Mouse (Mus musculus) midbrain, embryonic 15.5 days (tissue): ENCODE results near the gene Dlk2. TPM values are rescaled to one million over a fixed set of nuclear protein-coding genes. Genes with fewer than 3 reads are reported as not detected.

Experiments
- ATAC-seq: fragments of 200-750 bp; cut with Nextera tagmentation; replicated peaks from 2 replicates; pipeline ENCODE4 v1.8.0; 2017; ENCODE audit warnings: moderate TSS enrichment
- H3K27ac ChIP-seq: fragments of 300-500 bp; sonication (generic); 2 replicates; pipeline ENCODE4 v1.5.1; 2015; ENCODE audit warnings: mild to moderate bottlenecking, inconsistent platforms
- H3K27me3 ChIP-seq: fragments of 300-500 bp; sonication (generic); replicated peaks from 2 replicates; pipeline ENCODE4 v1.6.1; 2015; ENCODE audit warnings: inconsistent platforms
- H3K36me3 ChIP-seq: fragments of 300-500 bp; sonication (generic); replicated peaks from 2 replicates; pipeline ENCODE4 v1.6.1; 2015; ENCODE audit warnings: inconsistent platforms
- H3K4me1 ChIP-seq: fragments of 300-500 bp; sonication (generic); 2 replicates; pipeline ENCODE4 v1.6.1; 2015; ENCODE audit warnings: inconsistent platforms
- H3K4me2 ChIP-seq: fragments of 300-500 bp; sonication (generic); 2 replicates; pipeline ENCODE4 v1.6.1; 2015; ENCODE audit warnings: inconsistent platforms, mild to moderate bottlenecking, moderate library complexity
- H3K4me3 ChIP-seq: fragments of 300-500 bp; sonication (generic); 2 replicates; pipeline ENCODE4 v1.5.1; 2015; ENCODE audit warnings: mild to moderate bottlenecking, inconsistent platforms
- H3K9ac ChIP-seq: fragments of 300-500 bp; sonication (generic); 2 replicates; pipeline ENCODE4 v1.6.1; 2015; ENCODE audit warnings: mild to moderate bottlenecking, inconsistent platforms
- H3K9me3 ChIP-seq: fragments of 300-500 bp; sonication (generic); 2 replicates; pipeline ENCODE4 v1.6.1; 2016; ENCODE audit warnings: inconsistent platforms
- WGBS: fragments of 180-500 bp; shearing (Covaris S2); methylation state at CpG from one replicate; pipeline ENCODE4 v1.1.7; 2015; ENCODE audit warnings: mixed read lengths; 5-methylcytosine and 5-hydroxymethylcytosine counted together
- polyA plus RNA-seq: library from polyadenylated mRNA; unstranded; fragments of >200 nt; fragmentation: Nextera tagmentation; extraction: Ambion mirVana; gene quantifications from 2 replicates; pipeline ENCODE4 v1.2.1, GENCODE M21; 2015

The Dlk2 gene
- polyA plus RNA-seq, 1 experiment from 2014 or later = 22.5 TPM

GRCm38 (mm10) chr17:46301892-46302291, 4.7 kb downstream of the Dlk2 start:
- no peak overlapping the region for H3K27ac ChIP-seq
- H3K27me3 ChIP-seq = peaks cover 7% of the 10 kb centered on the region
- H3K4me2 ChIP-seq = no peak overlapping the region
- H3K36me3 ChIP-seq = peaks cover 10% of the 10 kb centered on the region; the same call in 1 of the 2 replicates
- ATAC-seq = no peak
- H3K4me1 ChIP-seq = peaks cover 20% of the 10 kb centered on the region
- no peak overlapping the region for H3K4me3 ChIP-seq
- H3K9ac ChIP-seq = no peak overlapping the region
- WGBS = 82% methylated on average over 12 of the region's 12 CpGs
- H3K9me3 ChIP-seq = no peaks in the 10 kb centered on the region

GRCm38 (mm10) chr17:46304184-46304583, 7.0 kb downstream of the Dlk2 start:
- 86% methylated on average over 9 of the region's 9 CpGs for WGBS
- H3K9me3 ChIP-seq = no peaks in the 10 kb centered on the region
- H3K4me1 ChIP-seq = peaks cover 4% of the 10 kb centered on the region
- H3K4me2 ChIP-seq = no peak overlapping the region
- peaks cover 7% of the 10 kb centered on the region for H3K27me3 ChIP-seq
- no peak for ATAC-seq
- no peak overlapping the region for H3K27ac ChIP-seq
- H3K9ac ChIP-seq = no peak overlapping the region
- H3K4me3 ChIP-seq = no peak overlapping the region
- peaks cover 10% of the 10 kb centered on the region; the same call in 1 of the 2 replicates for H3K36me3 ChIP-seq

GRCm38 (mm10) chr17:46306956-46307355, 9.7 kb downstream of the Dlk2 start:
- ATAC-seq = no peak
- WGBS = 93% methylated on average over 15 of the region's 15 CpGs
- no peaks in the 10 kb centered on the region for H3K9me3 ChIP-seq
- H3K9ac ChIP-seq = no peak overlapping the region
- H3K4me2 ChIP-seq = no peak overlapping the region
- peaks cover 10% of the 10 kb centered on the region; the same call in 1 of the 2 replicates for H3K36me3 ChIP-seq
- no peaks in the 10 kb centered on the region for H3K27me3 ChIP-seq
- H3K4me3 ChIP-seq = no peak overlapping the region
- no peaks in the 10 kb centered on the region for H3K4me1 ChIP-seq
- no peak overlapping the region for H3K27ac ChIP-seq

GRCm38 (mm10) chr17:46309835-46310234, 12.6 kb downstream of the Dlk2 start:
- no peak for ATAC-seq
- H3K4me3 ChIP-seq = no peak overlapping the region
- H3K9me3 ChIP-seq = no peaks in the 10 kb centered on the region
- H3K27me3 ChIP-seq = no peaks in the 10 kb centered on the region
- 85% methylated on average over 12 of the region's 12 CpGs for WGBS
- no peak overlapping the region for H3K4me2 ChIP-seq
- no peak overlapping the region for H3K27ac ChIP-seq
- H3K9ac ChIP-seq = no peak overlapping the region
- no peaks in the 10 kb centered on the region for H3K36me3 ChIP-seq
- no peaks in the 10 kb centered on the region for H3K4me1 ChIP-seq

GRCm38 (mm10) chr17:46310515-46310914, 13.3 kb downstream of the Dlk2 start:
- Histone ChIP-seq H3K4me1 (no peaks in the 10 kb centered on the region), H3K27me3 (no peaks in the 10 kb centered on the region), H3K4me3 (no peak overlapping the region), H3K36me3 (no peaks in the 10 kb centered on the region), H3K9me3 (no peaks in the 10 kb centered on the region), H3K9ac (no peak overlapping the region), H3K4me2 (no peak overlapping the region), H3K27ac (no peak overlapping the region)
- ATAC-seq = no peak
- WGBS = 84% methylated on average over 10 of the region's 10 CpGs

- no peaks in the 10 kb centered on the region for H3K4me1 ChIP-seq
- WGBS = 83% methylated on average over 9 of the region's 9 CpGs
- no peak overlapping the region for H3K4me2 ChIP-seq
- H3K9me3 ChIP-seq = no peaks in the 10 kb centered on the region
- no peaks in the 10 kb centered on the region for H3K27me3 ChIP-seq
- H3K27ac ChIP-seq = no peak overlapping the region
- no peak for ATAC-seq
- H3K9ac ChIP-seq = no peak overlapping the region
- H3K36me3 ChIP-seq = no peaks in the 10 kb centered on the region
- no peak overlapping the region for H3K4me3 ChIP-seq
Measured at GRCm38 (mm10) chr17:46313135-46313715, 16.0 kb downstream of the Dlk2 start.

GRCm38 (mm10) chr17:46315813-46316212, 18.6 kb downstream of the Dlk2 start:
- no peaks in the 10 kb centered on the region for H3K4me1 ChIP-seq
- H3K9me3 ChIP-seq = no peaks in the 10 kb centered on the region
- H3K4me2 ChIP-seq = no peak overlapping the region
- no peaks in the 10 kb centered on the region for H3K36me3 ChIP-seq
- ATAC-seq = no peak
- H3K9ac ChIP-seq = no peak overlapping the region
- WGBS = 90% methylated on average over 10 of the region's 10 CpGs
- no peak overlapping the region for H3K27ac ChIP-seq
- no peaks in the 10 kb centered on the region for H3K27me3 ChIP-seq
- H3K4me3 ChIP-seq = no peak overlapping the region

- Histone ChIP-seq H3K27ac (no peak overlapping the region), H3K36me3 (no peaks in the 10 kb centered on the region), H3K9ac (no peak overlapping the region), H3K4me2 (no peak overlapping the region), H3K4me1 (no peaks in the 10 kb centered on the region), H3K4me3 (no peak overlapping the region), H3K9me3 (no peaks in the 10 kb centered on the region), H3K27me3 (no peaks in the 10 kb centered on the region)
- 79% methylated on average over 6 of the region's 6 CpGs for WGBS
- no peak for ATAC-seq
Measured at GRCm38 (mm10) chr17:46320492-46320891, 23.3 kb downstream of the Dlk2 start.

GRCm38 (mm10) chr17:46322046-46322823, 25.0 kb downstream of the Dlk2 start:
- Histone ChIP-seq H3K9me3 (no peaks in the 10 kb centered on the region), H3K9ac (no peak overlapping the region), H3K4me1 (peaks cover 9% of the 10 kb centered on the region), H3K4me2 (no peak overlapping the region), H3K4me3 (no peak overlapping the region), H3K27ac (no peak overlapping the region), H3K36me3 (no peaks in the 10 kb centered on the region), H3K27me3 (no peaks in the 10 kb centered on the region)
- ATAC-seq = no peak
- 89% methylated on average over 14 of the region's 14 CpGs for WGBS

- Histone ChIP-seq H3K4me3 (peak overlapping the region; percentile 67), H3K27me3 (no peaks in the 10 kb centered on the region), H3K9ac (peak overlapping the region; percentile 87), H3K27ac (peak overlapping the region; percentile 91), H3K4me2 (peak overlapping the region; percentile 85), H3K36me3 (no peaks in the 10 kb centered on the region), H3K4me1 (peaks cover 15% of the 10 kb centered on the region), H3K9me3 (no peaks in the 10 kb centered on the region)
- WGBS = 2% methylated on average over 27 of the region's 27 CpGs
- no peak for ATAC-seq
Measured at GRCm38 (mm10) chr17:46327413-46327905, 30.2 kb downstream of the Dlk2 start.

- H3K36me3 ChIP-seq = no peaks in the 10 kb centered on the region
- peak within 1 kb of the TSS; percentile 85 for H3K4me2 ChIP-seq
- H3K27me3 ChIP-seq = no peaks in the 10 kb centered on the region
- H3K4me1 ChIP-seq = peaks cover 15% of the 10 kb centered on the region
- H3K9ac ChIP-seq = peak within 1 kb of the TSS; percentile 87
- peak within 1 kb of the TSS; percentile 91 for H3K27ac ChIP-seq
- ATAC-seq = peak; percentile 99
- H3K9me3 ChIP-seq = no peaks in the 10 kb centered on the region
- under 1% methylated on average over 40 of the region's 40 CpGs for WGBS
- peak within 1 kb of the TSS; percentile 67 for H3K4me3 ChIP-seq
Measured at GRCm38 (mm10) chr17:46327906-46328534, 30.8 kb downstream of the Dlk2 start, which contains the start of gene Abcc10. TSS of gene Abcc10 (minus strand) at chr17:46328352.

- Histone ChIP-seq H3K4me3 (peak overlapping the region; percentile 67), H3K4me1 (peaks cover 15% of the 10 kb centered on the region), H3K36me3 (no peaks in the 10 kb centered on the region), H3K9ac (peak overlapping the region; percentile 61; the same call in 1 of the 2 replicates), H3K27ac (peak overlapping the region; percentile 91), H3K9me3 (no peaks in the 10 kb centered on the region), H3K4me2 (peak overlapping the region; percentile 85), H3K27me3 (no peaks in the 10 kb centered on the region)
- no peak for ATAC-seq
- WGBS = 68% methylated on average over 6 of the region's 6 CpGs
Measured at GRCm38 (mm10) chr17:46328723-46329122, 31.5 kb downstream of the Dlk2 start.
